Mouse (Mus musculus): Measurements from ENCODE around the gene Zfp846. TPM values are rescaled to one million over a fixed set of nuclear protein-coding genes. Genes with fewer than 3 reads are reported as not detected.
A peak's percentile ranks its signal among the peaks of the same experiment; 100 is the strongest.
"Not testable (repeated sequence)": the region's sequence is repeated elsewhere in the genome, so short reads cannot be mapped to it uniquely, and the experiment has no call there.

Zfp846 gene
- polyA plus RNA-seq, 1 experiment from 2014 or later: 23.2 TPM

GRCm38 (mm10) chr9:20576591-20576990 is 4.5 kb upstream of the Zfp846 start:
- no peak for ATAC-seq (ENCODE audit: insufficient number of reproducible peaks, insufficient read depth, low FRiP score, low TSS enrichment, low read depth)
- no peaks in the 10 kb centered on the region for H3K4me1 ChIP-seq (replicated peaks)
- H3K4me3 ChIP-seq (replicated peaks): no peak overlapping the region
- H3K9ac ChIP-seq (replicated peaks): no peak overlapping the region
- WGBS: 79% methylated on average over 2 of the region's 2 CpGs
- no peaks in the 10 kb centered on the region for H3K36me3 ChIP-seq
- H3K27me3 ChIP-seq: peaks cover 18% of the 10 kb centered on the region; the same call in 1 of the 2 replicates
- no peaks in the 10 kb centered on the region for H3K9me3 ChIP-seq
- no peak overlapping the region for H3K27ac ChIP-seq
- no peak overlapping the region for H3K4me2 ChIP-seq

- 80% methylated on average over 6 of the region's 6 CpGs for WGBS
- Histone ChIP-seq H3K4me1 (replicated peaks) (no peaks in the 10 kb centered on the region), H3K4me2 (no peak overlapping the region), H3K4me3 (replicated peaks) (no peak overlapping the region), H3K27ac (no peak overlapping the region), H3K27me3 (no peaks in the 10 kb centered on the region), H3K36me3 (peaks cover 17% of the 10 kb centered on the region; the same call in 1 of the 2 replicates), H3K9ac (replicated peaks) (no peak overlapping the region), H3K9me3 (no peaks in the 10 kb centered on the region)
- ATAC-seq (ENCODE audit: insufficient number of reproducible peaks, insufficient read depth, low FRiP score, low TSS enrichment, low read depth): no peak
These were observed 20.2 kb downstream of the Zfp846 start for GRCm38 (mm10) chr9:20601270-20601669.

- no peak for ATAC-seq (ENCODE audit: insufficient number of reproducible peaks, insufficient read depth, low FRiP score, low TSS enrichment, low read depth)
- H3K27me3 ChIP-seq: no peaks in the 10 kb centered on the region
- peak overlapping the region; percentile 65; the same call in 1 of the 2 replicates for H3K4me2 ChIP-seq
- no peak overlapping the region for H3K27ac ChIP-seq
- peaks cover 14% of the 10 kb centered on the region for H3K36me3 ChIP-seq
- peaks cover 3% of the 10 kb centered on the region; the same call in 1 of the 2 replicates for H3K4me1 ChIP-seq (replicated peaks)
- no peak overlapping the region for H3K4me3 ChIP-seq (replicated peaks)
- no peak overlapping the region for H3K9ac ChIP-seq (replicated peaks)
- WGBS: 94% methylated on average over 1 of the region's 1 CpGs
- H3K9me3 ChIP-seq: peaks cover 4% of the 10 kb centered on the region; the same call in 1 of the 2 replicates
These were observed 25.2 kb downstream of the Zfp846 start for GRCm38 (mm10) chr9:20606269-20606668.

GRCm38 (mm10) chr9:20607100-20607974 is 26.2 kb downstream of the Zfp846 start:
- Histone ChIP-seq H3K27me3 (no peaks in the 10 kb centered on the region), H3K4me3 (replicated peaks) (peak overlapping the region; percentile 66), H3K4me2 (peak overlapping the region; percentile 65), H3K4me1 (replicated peaks) (peaks cover 3% of the 10 kb centered on the region; the same call in 1 of the 2 replicates), H3K27ac (peak overlapping the region; percentile 95), H3K9me3 (peaks cover 4% of the 10 kb centered on the region; the same call in 1 of the 2 replicates), H3K36me3 (peaks cover 12% of the 10 kb centered on the region), H3K9ac (replicated peaks) (peak overlapping the region; percentile 84)
- peak; percentile 76 for ATAC-seq (ENCODE audit: insufficient number of reproducible peaks, insufficient read depth, low FRiP score, low TSS enrichment, low read depth)
- WGBS: under 1% methylated on average over 57 of the region's 57 CpGs

GRCm38 (mm10) chr9:20609831-20610464 is 28.9 kb downstream of the Zfp846 start:
- Histone ChIP-seq H3K36me3 (peaks cover 12% of the 10 kb centered on the region), H3K9me3 (peaks cover 4% of the 10 kb centered on the region; the same call in 1 of the 2 replicates), H3K4me3 (replicated peaks) (no peak overlapping the region), H3K4me2 (no peak overlapping the region), H3K27ac (no peak overlapping the region), H3K4me1 (replicated peaks) (peaks cover 3% of the 10 kb centered on the region; the same call in 1 of the 2 replicates), H3K9ac (replicated peaks) (no peak overlapping the region), H3K27me3 (no peaks in the 10 kb centered on the region)
- 90% methylated on average over 5 of the region's 5 CpGs for WGBS
- ATAC-seq (ENCODE audit: insufficient number of reproducible peaks, insufficient read depth, low FRiP score, low TSS enrichment, low read depth): no peak

DNA sequence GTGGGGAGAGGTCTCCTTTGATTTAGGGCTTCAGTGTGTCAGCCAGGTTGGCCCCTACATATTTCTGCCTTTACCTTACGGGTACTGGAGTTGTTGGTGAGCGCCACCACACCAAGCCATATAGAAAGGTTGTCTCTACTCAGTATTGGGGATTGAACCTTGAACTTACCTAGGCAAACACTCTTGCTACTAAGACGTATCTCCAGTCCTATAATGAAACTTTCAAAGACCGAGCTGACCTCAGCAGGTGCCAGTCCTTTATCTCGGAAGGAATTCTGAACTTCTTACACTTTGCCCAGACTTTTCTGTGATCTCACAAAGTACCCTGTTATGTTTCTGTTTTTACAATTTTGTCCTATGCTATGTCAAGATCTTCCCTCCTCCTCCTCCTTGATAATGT is 30.9 kb downstream of the Zfp846 start:
- WGBS: 89% methylated on average over 5 of the region's 5 CpGs
- H3K9ac ChIP-seq (replicated peaks): no peak overlapping the region
- no peak overlapping the region for H3K4me3 ChIP-seq (replicated peaks)
- no peak overlapping the region for H3K4me2 ChIP-seq
- H3K4me1 ChIP-seq (replicated peaks): no peaks in the 10 kb centered on the region
- no peaks in the 10 kb centered on the region for H3K27me3 ChIP-seq
- H3K9me3 ChIP-seq: peaks cover 4% of the 10 kb centered on the region; the same call in 1 of the 2 replicates
- no peak for ATAC-seq (ENCODE audit: insufficient number of reproducible peaks, insufficient read depth, low FRiP score, low TSS enrichment, low read depth)
- H3K36me3 ChIP-seq: peaks cover 12% of the 10 kb centered on the region
- H3K27ac ChIP-seq: no peak overlapping the region

- Histone ChIP-seq H3K27me3 (no peaks in the 10 kb centered on the region), H3K36me3 (0 out of 2 replicates have a peak, but pooled peaks cover 3% of the 10 kb centered on the region), H3K9me3 (no peaks in the 10 kb centered on the region), H3K9ac (replicated peaks) (no peak overlapping the region), H3K4me2 (no peak overlapping the region), H3K4me3 (replicated peaks) (no peak overlapping the region), H3K4me1 (replicated peaks) (no peaks in the 10 kb centered on the region), H3K27ac (no peak overlapping the region)
- ATAC-seq (ENCODE audit: insufficient number of reproducible peaks, insufficient read depth, low FRiP score, low TSS enrichment, low read depth): no peak
- WGBS: 79% methylated on average over 2 of the region's 2 CpGs
These were observed 35.6 kb downstream of the Zfp846 start for GRCm38 (mm10) chr9:20616685-20617084.

- Histone ChIP-seq H3K4me2 (no peak overlapping the region), H3K36me3 (no peaks in the 10 kb centered on the region), H3K9ac (replicated peaks) (no peak overlapping the region), H3K27ac (no peak overlapping the region), H3K9me3 (no peaks in the 10 kb centered on the region), H3K4me3 (replicated peaks) (no peak overlapping the region), H3K27me3 (no peaks in the 10 kb centered on the region), H3K4me1 (replicated peaks) (no peaks in the 10 kb centered on the region)
- ATAC-seq (ENCODE audit: insufficient number of reproducible peaks, insufficient read depth, low FRiP score, low TSS enrichment, low read depth): no peak
- WGBS: 89% methylated on average over 2 of the region's 2 CpGs
These were observed 50.2 kb downstream of the Zfp846 start for GRCm38 (mm10) chr9:20631332-20631731.

GRCm38 (mm10) chr9:20635676-20636075 is 54.6 kb downstream of the Zfp846 start:
- H3K9me3 ChIP-seq; H3K9ac ChIP-seq (replicated peaks); H3K27ac ChIP-seq; H3K4me3 ChIP-seq (replicated peaks); H3K27me3 ChIP-seq; ATAC-seq (ENCODE audit: insufficient number of reproducible peaks, insufficient read depth, low FRiP score, low TSS enrichment, low read depth); H3K4me2 ChIP-seq; H3K4me1 ChIP-seq (replicated peaks): not testable (repeated sequence)
- peaks cover 25% of the 10 kb centered on the region for H3K36me3 ChIP-seq
- WGBS: 90% methylated on average over 8 of the region's 8 CpGs

GRCm38 (mm10) chr9:20636256-20636655 is 55.2 kb downstream of the Zfp846 start:
- H3K4me3 ChIP-seq (replicated peaks): no peak overlapping the region
- H3K36me3 ChIP-seq: peaks cover 25% of the 10 kb centered on the region
- no peak overlapping the region for H3K27ac ChIP-seq
- H3K9ac ChIP-seq (replicated peaks): no peak overlapping the region
- no peak overlapping the region for H3K4me2 ChIP-seq
- H3K4me1 ChIP-seq (replicated peaks): peaks cover 7% of the 10 kb centered on the region
- 80% methylated on average over 3 of the region's 3 CpGs for WGBS
- no peak for ATAC-seq (ENCODE audit: insufficient number of reproducible peaks, insufficient read depth, low FRiP score, low TSS enrichment, low read depth)
- H3K9me3 ChIP-seq: no peaks in the 10 kb centered on the region
- H3K27me3 ChIP-seq: no peaks in the 10 kb centered on the region

DNA sequence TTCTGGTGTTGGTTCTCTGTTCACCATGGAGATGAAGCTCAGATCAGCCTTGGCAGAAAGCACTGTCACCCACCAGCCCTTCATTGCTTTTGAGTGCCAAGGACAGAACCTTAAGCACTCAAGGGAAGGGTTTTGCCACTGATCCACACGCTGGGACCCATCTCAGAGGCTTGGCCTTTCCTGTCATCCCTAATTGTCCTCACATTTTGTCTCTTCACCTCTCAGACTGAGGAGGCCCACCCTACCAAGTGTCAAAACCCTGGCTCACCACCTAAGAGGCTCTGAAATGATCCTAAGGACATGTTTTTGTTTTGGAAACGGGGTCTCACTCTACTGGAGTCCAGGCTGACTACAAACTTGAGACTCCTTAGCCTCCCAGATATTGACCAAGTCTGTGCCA is 55.7 kb downstream of the Zfp846 start:
- H3K4me3 ChIP-seq (replicated peaks): no peak overlapping the region
- no peaks in the 10 kb centered on the region for H3K27me3 ChIP-seq
- peaks cover 11% of the 10 kb centered on the region for H3K4me1 ChIP-seq (replicated peaks)
- 78% methylated on average over 2 of the region's 2 CpGs for WGBS
- H3K36me3 ChIP-seq: peaks cover 25% of the 10 kb centered on the region
- no peak for ATAC-seq (ENCODE audit: insufficient number of reproducible peaks, insufficient read depth, low FRiP score, low TSS enrichment, low read depth)
- H3K27ac ChIP-seq: no peak overlapping the region
- H3K4me2 ChIP-seq: no peak overlapping the region
- H3K9ac ChIP-seq (replicated peaks): no peak overlapping the region
- H3K9me3 ChIP-seq: no peaks in the 10 kb centered on the region

All from limb, embryonic 12.5 days (tissue).